Mouse (Mus musculus) MEL (cell line): Measurements from ENCODE around the gene Kcnip2. TPM values are rescaled to one million over a fixed set of nuclear protein-coding genes. Genes with fewer than 3 reads are reported as not detected.

Source experiments
- DNase-seq: peaks from one replicate; pipeline ENCODE4 v3.0.0; 2011; ENCODE audit warnings: low read depth, low spot score
- H3K27ac ChIP-seq: 2 replicates; pipeline ENCODE4 v1.5.1; 2012; ENCODE audit warnings: low read depth, mild to moderate bottlenecking, control low read depth, low read length, moderate library complexity; ENCODE audit not compliant: control insufficient read depth
- H3K27me3 ChIP-seq, 2 experiments: fragments of 150-350 bp in 1 of 2; sonication (generic) in 1 of 2; 2 replicates each; pipeline ENCODE4 v1.6.1; 2012; ENCODE audit warnings: low read length in 2 of 2, mild to moderate bottlenecking in 2 of 2, improper control_type of control experiment in 1 of 2, moderate library complexity in 1 of 2; ENCODE audit not compliant: insufficient read depth in 2 of 2, control insufficient read depth in 1 of 2
- H3K36me3 ChIP-seq, 2 experiments: 2 replicates each; pipeline ENCODE4 v1.6.1; 2012 to 2014; ENCODE audit warnings: low read length in 2 of 2, improper control_type of control experiment in 1 of 2, inconsistent platforms in 1 of 2, mild to moderate bottlenecking in 1 of 2; ENCODE audit not compliant: insufficient read depth in 2 of 2, control insufficient read depth in 1 of 2
- H3K4me1 ChIP-seq, 2 experiments: fragments of 150-350 bp in 1 of 2; sonication (generic) in 1 of 2; 2 replicates each; pipeline ENCODE4 v1.6.1; 2012; ENCODE audit warnings: low read length in 2 of 2, improper control_type of control experiment in 1 of 2, mild to moderate bottlenecking in 1 of 2; ENCODE audit not compliant: insufficient read depth in 2 of 2, control insufficient read depth in 1 of 2
- H3K4me3 ChIP-seq, 2 experiments: fragments of 150-350 bp in 1 of 2; sonication (generic) in 1 of 2; 2 replicates each; pipeline ENCODE4 v1.5.1; 2012; ENCODE audit warnings: low read depth in 2 of 2, low read length in 2 of 2, mild to moderate bottlenecking in 2 of 2, moderate library complexity in 2 of 2, control low read depth in 1 of 2, improper control_type of control experiment in 1 of 2; ENCODE audit not compliant: control insufficient read depth in 1 of 2, insufficient read depth in 1 of 2
- H3K79me2 ChIP-seq: 2 replicates; pipeline ENCODE4 v1.6.1; 2012; ENCODE audit warnings: mild to moderate bottlenecking, low read length, moderate library complexity; ENCODE audit not compliant: control insufficient read depth, poor library complexity, insufficient read depth
- H3K9ac ChIP-seq: 2 replicates; pipeline ENCODE4 v1.6.1; 2012; ENCODE audit warnings: low read depth, mild to moderate bottlenecking, control low read depth, low read length, moderate library complexity; ENCODE audit not compliant: control insufficient read depth, poor library complexity, severe bottlenecking
- H3K9me3 ChIP-seq: fragments of 150-350 bp; sonication (generic); replicated peaks from 2 replicates; pipeline ENCODE4 v1.6.1; 2012; ENCODE audit warnings: mild to moderate bottlenecking, low read length, improper control_type of control experiment, moderate library complexity; ENCODE audit not compliant: insufficient read depth
- BHLHE40 ChIP-seq: IDR thresholded peaks from 2 replicates; pipeline ENCODE4 v1.6.1; 2012; ENCODE audit warnings: low read depth, mild to moderate bottlenecking, inconsistent platforms, low read length, improper control_type of control experiment, borderline replicate concordance
- CHD1 ChIP-seq: IDR thresholded peaks from 2 replicates; pipeline ENCODE4 v1.6.1; 2012; ENCODE audit warnings: low read depth, mild to moderate bottlenecking, inconsistent platforms, low read length, improper control_type of control experiment
- CHD2 ChIP-seq: IDR thresholded peaks from 2 replicates; pipeline ENCODE4 v1.6.1; 2011; ENCODE audit warnings: low read length, improper control_type of control experiment
- EP300 ChIP-seq, 2 experiments: IDR thresholded peaks; 2 replicates each; pipeline ENCODE4 v1.6.1; 2011; ENCODE audit warnings: improper control_type of control experiment in 2 of 2, low read length in 2 of 2, low read depth in 1 of 2, mild to moderate bottlenecking in 1 of 2
- ETS1 ChIP-seq: IDR thresholded peaks from 2 replicates; pipeline ENCODE4 v1.6.1; 2012; ENCODE audit warnings: low read depth, mild to moderate bottlenecking, inconsistent platforms, low read length, improper control_type of control experiment, moderate library complexity
- GABPA ChIP-seq: IDR thresholded peaks from 2 replicates; pipeline ENCODE4 v1.6.1; 2012; ENCODE audit warnings: low read depth, mild to moderate bottlenecking, inconsistent platforms, low read length, improper control_type of control experiment, moderate library complexity
- GATA1 ChIP-seq: IDR thresholded peaks from 2 replicates; pipeline ENCODE4 v1.6.1; 2011; ENCODE audit warnings: low read depth, low read length, improper control_type of control experiment
- HCFC1 ChIP-seq: IDR thresholded peaks from 2 replicates; pipeline ENCODE4 v1.6.1; 2012; ENCODE audit warnings: low read depth, mild to moderate bottlenecking, inconsistent platforms, low read length, improper control_type of control experiment, moderate library complexity
- JUND ChIP-seq: IDR thresholded peaks from 2 replicates; pipeline ENCODE4 v1.6.1; 2011; ENCODE audit warnings: low read depth, mild to moderate bottlenecking, improper control_type of control experiment, low read length
- MAZ ChIP-seq: IDR thresholded peaks from 2 replicates; pipeline ENCODE4 v1.6.1; 2012; ENCODE audit warnings: low read depth, mild to moderate bottlenecking, inconsistent platforms, low read length, improper control_type of control experiment
- MEF2A ChIP-seq: IDR thresholded peaks from 2 replicates; pipeline ENCODE4 v1.6.1; 2014; ENCODE audit warnings: low read depth, mild to moderate bottlenecking, inconsistent platforms, low read length, improper control_type of control experiment; ENCODE audit not compliant: poor library complexity, insufficient replicate concordance, severe bottlenecking; ENCODE audit errors: extremely low read depth
- MXI1 ChIP-seq: IDR thresholded peaks from 2 replicates; pipeline ENCODE4 v1.6.1; 2011; ENCODE audit warnings: mild to moderate bottlenecking, low read depth, low read length, improper control_type of control experiment
- MYB ChIP-seq: IDR thresholded peaks from 2 replicates; pipeline ENCODE4 v1.6.1; 2011; ENCODE audit warnings: mild to moderate bottlenecking, low read depth, low read length, improper control_type of control experiment
- MYC ChIP-seq: IDR thresholded peaks from 2 replicates; pipeline ENCODE4 v1.6.1; 2011; ENCODE audit warnings: low read depth, mild to moderate bottlenecking, low read length, improper control_type of control experiment, moderate library complexity
- NELFE ChIP-seq: IDR thresholded peaks from 2 replicates; pipeline ENCODE4 v1.6.1; 2011; ENCODE audit warnings: low read depth, low read length, improper control_type of control experiment
- NRF1 ChIP-seq: IDR thresholded peaks from 2 replicates; pipeline ENCODE4 v1.6.1; 2014; ENCODE audit warnings: low read depth, mild to moderate bottlenecking, inconsistent platforms, low read length, improper control_type of control experiment, moderate library complexity; ENCODE audit not compliant: poor library complexity, insufficient read depth, severe bottlenecking
- POLR2A ChIP-seq, 2 experiments: IDR thresholded peaks; 2 replicates each; pipeline ENCODE4 v1.6.1; 2011 to 2012; ENCODE audit warnings: low read length in 2 of 2, mild to moderate bottlenecking in 2 of 2, control low read depth in 1 of 2, improper control_type of control experiment in 1 of 2, low read depth in 1 of 2, moderate library complexity in 1 of 2; ENCODE audit not compliant: control insufficient read depth in 1 of 2, insufficient read depth in 1 of 2, poor library complexity in 1 of 2
- POLR2AphosphoS2 ChIP-seq: IDR thresholded peaks from 2 replicates; pipeline ENCODE4 v1.6.1; 2011; ENCODE audit warnings: low read length, improper control_type of control experiment
- POLR2AphosphoS5 ChIP-seq: IDR thresholded peaks from 2 replicates; pipeline ENCODE4 v1.6.1; 2012; ENCODE audit warnings: low read depth, borderline replicate concordance, mild to moderate bottlenecking, inconsistent platforms, low read length, moderate library complexity, mixed read lengths
- RAD21 ChIP-seq: IDR thresholded peaks from 2 replicates; pipeline ENCODE4 v1.6.1; 2011; ENCODE audit warnings: mild to moderate bottlenecking, low read depth, low read length, improper control_type of control experiment
- RCOR1 ChIP-seq: IDR thresholded peaks from 2 replicates; pipeline ENCODE4 v1.6.1; 2012; ENCODE audit warnings: low read depth, mild to moderate bottlenecking, inconsistent platforms, low read length, improper control_type of control experiment
- SIN3A ChIP-seq: IDR thresholded peaks from 2 replicates; pipeline ENCODE4 v1.6.1; 2012; ENCODE audit warnings: low read length, improper control_type of control experiment, inconsistent platforms
- TAL1 ChIP-seq: IDR thresholded peaks from 2 replicates; pipeline ENCODE4 v1.6.1; 2012; ENCODE audit warnings: mild to moderate bottlenecking, inconsistent platforms, low read length, moderate library complexity, mixed read lengths
- TBP ChIP-seq: IDR thresholded peaks from 2 replicates; pipeline ENCODE4 v1.8.0; 2011; ENCODE audit warnings: low read depth, low read length, improper control_type of control experiment
- TCF12 ChIP-seq: IDR thresholded peaks from 2 replicates; pipeline ENCODE4 v1.6.1; 2014; ENCODE audit warnings: low read depth, mild to moderate bottlenecking, inconsistent platforms, low read length, improper control_type of control experiment, moderate library complexity
- UBTF ChIP-seq: IDR thresholded peaks from 2 replicates; pipeline ENCODE4 v1.6.1; 2012; ENCODE audit warnings: low read depth, mild to moderate bottlenecking, inconsistent platforms, low read length, improper control_type of control experiment, moderate library complexity, borderline replicate concordance; ENCODE audit not compliant: insufficient read depth
- USF1 ChIP-seq: IDR thresholded peaks from 2 replicates; pipeline ENCODE4 v1.6.1; 2014; ENCODE audit warnings: low read depth, mild to moderate bottlenecking, inconsistent platforms, low read length, improper control_type of control experiment, moderate library complexity
- USF2 ChIP-seq, 2 experiments: IDR thresholded peaks; 2 replicates each; pipeline ENCODE4 v1.6.1; 2011 to 2012; ENCODE audit warnings: improper control_type of control experiment in 2 of 2, low read length in 2 of 2, borderline replicate concordance in 1 of 2, inconsistent platforms in 1 of 2, low read depth in 1 of 2, mild to moderate bottlenecking in 1 of 2; ENCODE audit not compliant: insufficient read depth in 1 of 2
- ZC3H11A ChIP-seq: IDR thresholded peaks from 2 replicates; pipeline ENCODE4 v1.6.1; 2012; ENCODE audit warnings: low read depth, mild to moderate bottlenecking, inconsistent platforms, low read length, improper control_type of control experiment
- ZKSCAN1 ChIP-seq: IDR thresholded peaks from 2 replicates; pipeline ENCODE4 v1.6.1; 2012; ENCODE audit warnings: low read depth, mild to moderate bottlenecking, inconsistent platforms, low read length, improper control_type of control experiment, moderate library complexity
- polyA plus RNA-seq, 2 experiments: library from polyadenylated mRNA; stranded (reverse) in 1 of 2; unstranded in 1 of 2; fragments of >175 nt in 1 of 2; fragments of >200 nt in 1 of 2; gene quantifications; 2 replicates each; pipeline versions ENCODE4 v1.2.1 to v1.2.4; 2012; ENCODE audit warnings: low replicate concordance in 2 of 2, low read depth in 1 of 2; ENCODE audit not compliant: insufficient read length in 2 of 2, insufficient read depth in 1 of 2, missing spikeins in 1 of 2
- total RNA-seq: library from RNA; depleted of rRNA; stranded (reverse); fragments of 300-350 nt; gene quantifications from 2 replicates; pipeline ENCODE4 v1.2.3, GENCODE M21; 2012

Kcnip2 gene
- total and polyA plus RNA-seq, 3 experiments, result 0.14 TPM; not detected in 2

GRCm38 (mm10) chr19:45783933-45784576 lies 31.8 kb downstream of the Kcnip2 start (continued):
- TF ChIP-seq MEF2A, result no peak
- TF ChIP-seq ZKSCAN1, result no peak
- no peak for TF ChIP-seq GABPA
- TF ChIP-seq USF1, result no peak
- no peak for TF ChIP-seq BHLHE40
- no peak for TF ChIP-seq TCF12
- TF ChIP-seq POLR2A (IDR thresholded peaks at IDR 0.05; ENCODE audit: control insufficient read depth in 1 of 2, insufficient read depth in 1 of 2, low read depth in 1 of 2, low read length in 2 of 2, poor library complexity in 1 of 2), result peak in 1 of 2 experiments; percentile 78; a peak in 3 of 4 replicates
- TF ChIP-seq USF2 (IDR thresholded peaks at IDR 0.05; ENCODE audit: borderline replicate concordance in 1 of 2, insufficient read depth in 1 of 2, low read depth in 1 of 2, low read length in 2 of 2), result no peak
- no peak for TF ChIP-seq RAD21
- TF ChIP-seq ZC3H11A, result no peak
- TF ChIP-seq UBTF, result no peak
- peak; percentile 58; the same call in 1 of the 2 replicates for TF ChIP-seq NELFE
- TF ChIP-seq MYC, result 0 out of 2 replicates have a peak, but pooled peaks have one; percentile 57

GRCm38 (mm10) chr19:45783181-45783932 lies 32.5 kb downstream of the Kcnip2 start, which contains the start of gene Mgea5:
Gene Mgea5 (minus strand): TSS chr19:45783837.
- peak; percentile 100 for DNase-seq
- Histone ChIP-seq H3K79me2 (peaks cover 36% of the 10 kb centered on the region), H3K4me3 (peak within 1 kb of the TSS; percentile 70 to 98), H3K27me3 (no peaks in the 10 kb centered on the region), H3K9ac (peak within 1 kb of the TSS; percentile 97), H3K27ac (peak within 1 kb of the TSS; percentile 93), H3K36me3 (peaks cover 2 to 23% of the 10 kb centered on the region in 2 experiments), H3K4me1 (peaks cover 16 to 26% of the 10 kb centered on the region in 2 experiments), H3K9me3 (no peaks in the 10 kb centered on the region)
- TF ChIP-seq GATA1, result no peak
- peak; percentile 79 for TF ChIP-seq NRF1
- peak; percentile 52; the same call in 1 of the 2 replicates for TF ChIP-seq UBTF
- TF ChIP-seq POLR2AphosphoS5, result no peak
- no peak for TF ChIP-seq MYB
- TF ChIP-seq POLR2AphosphoS2, result peak; percentile 60; the same call in 1 of the 2 replicates
- TF ChIP-seq EP300 (IDR thresholded peaks at IDR 0.05; ENCODE audit: low read depth in 1 of 2, low read length in 2 of 2), result peak in 1 of 2 experiments; percentile 54; a peak in 2 of 4 replicates
- TF ChIP-seq SIN3A, result peak; percentile 99
- TF ChIP-seq JUND, result no peak
- 0 out of 2 replicates have a peak, but pooled peaks have one; percentile 41 for TF ChIP-seq RCOR1
- TF ChIP-seq TBP, result 0 out of 2 replicates have a peak, but pooled peaks have one; percentile 17
- TF ChIP-seq CHD2, result peak; percentile 89
- peak; percentile 75 to 81; a peak in 2 of 4 replicates for TF ChIP-seq POLR2A (IDR thresholded peaks at IDR 0.05; ENCODE audit: control insufficient read depth in 1 of 2, insufficient read depth in 1 of 2, low read depth in 1 of 2, low read length in 2 of 2, poor library complexity in 1 of 2)
- TF ChIP-seq GABPA, result no peak
- TF ChIP-seq TAL1, result no peak
- TF ChIP-seq NELFE, result peak; percentile 81
- TF ChIP-seq ETS1, result peak; percentile 47
- peak; percentile 99 for TF ChIP-seq MAZ
- peak; percentile 91 for TF ChIP-seq HCFC1
- TF ChIP-seq RAD21, result no peak
- TF ChIP-seq CHD1, result peak; percentile 100
- peak; percentile 63; the same call in 1 of the 2 replicates for TF ChIP-seq BHLHE40
- peak; percentile 38 for TF ChIP-seq MXI1
